Mouse (Mus musculus): ENCODE results near the gene Adssl1. TPM values are rescaled to one million over a fixed set of nuclear protein-coding genes. Genes with fewer than 3 reads are reported as not detected.

The Adssl1 gene
- polyA plus RNA-seq, 1 experiment = 202 TPM

GRCm38 (mm10) chr12:112659109-112659508 is 39.3 kb downstream of the Adssl1 start:
- H3K4me3 ChIP-seq = no peak overlapping the region
- H3K27me3 ChIP-seq (ENCODE audit: control insufficient read depth, insufficient read depth, insufficient read length) = no peaks in the 10 kb centered on the region
- TF ChIP-seq MYOD1 (IDR thresholded peaks at IDR 0.05; ENCODE audit: control insufficient read depth in 1 of 3, insufficient read length in 2 of 3, low read depth in 2 of 3) = no peak
- no peak for TF ChIP-seq TCF3 (IDR thresholded peaks at IDR 0.05; ENCODE audit: insufficient read length, low read depth)
- no peak for TF ChIP-seq USF1 (IDR thresholded peaks at IDR 0.05; ENCODE audit: low read depth)
- no peak for TF ChIP-seq SRF (IDR thresholded peaks at IDR 0.05; ENCODE audit: control insufficient read depth, insufficient read length, low read depth)
- H3K79me2 ChIP-seq (ENCODE audit: control insufficient read depth, insufficient read depth) = peaks cover 2% of the 10 kb centered on the region
- no peak overlapping the region for H3ac ChIP-seq (ENCODE audit: control insufficient read depth, insufficient read length)
- H3K4me2 ChIP-seq (ENCODE audit: low read depth) = no peak overlapping the region
- H3K36me3 ChIP-seq (ENCODE audit: control insufficient read depth, insufficient read depth) = peaks cover 29% of the 10 kb centered on the region

- Histone ChIP-seq H3K79me2 (ENCODE audit: control insufficient read depth, insufficient read depth) (peaks cover 14% of the 10 kb centered on the region), H3K4me2 (ENCODE audit: low read depth) (no peak overlapping the region), H3ac (ENCODE audit: control insufficient read depth, insufficient read length) (no peak overlapping the region), H3K36me3 (ENCODE audit: control insufficient read depth, insufficient read depth) (peaks cover 32% of the 10 kb centered on the region), H3K27me3 (ENCODE audit: control insufficient read depth, insufficient read depth, insufficient read length) (no peaks in the 10 kb centered on the region), H3K4me3 (no peak overlapping the region)
- TF ChIP-seq MYOD1 (IDR thresholded peaks at IDR 0.05; ENCODE audit: control insufficient read depth in 1 of 3, insufficient read length in 2 of 3, low read depth in 2 of 3) (no peak), MAX (IDR thresholded peaks at IDR 0.05; ENCODE audit: low read depth) (no peak), SRF (IDR thresholded peaks at IDR 0.05; ENCODE audit: control insufficient read depth, insufficient read length, low read depth) (no peak), TCF3 (IDR thresholded peaks at IDR 0.05; ENCODE audit: insufficient read length, low read depth) (no peak), MYOG (IDR thresholded peaks at IDR 0.05; ENCODE audit: control insufficient read depth in 1 of 3, insufficient read depth in 1 of 3, insufficient read length in 2 of 3, low read depth in 2 of 3) (no peak), REST (IDR thresholded peaks at IDR 0.05; ENCODE audit: insufficient read depth, insufficient read length) (no peak), POLR2AphosphoS2 (IDR thresholded peaks at IDR 0.05; ENCODE audit: insufficient read length, low read depth) (no peak), CEBPB (IDR thresholded peaks at IDR 0.05; ENCODE audit: insufficient read depth, poor library complexity, severe bottlenecking) (no peak)
Measured at GRCm38 (mm10) chr12:112660576-112661326, 40.9 kb downstream of the Adssl1 start.

- Histone ChIP-seq H3ac (ENCODE audit: control insufficient read depth, insufficient read length) (no peak overlapping the region), H3K79me2 (ENCODE audit: control insufficient read depth, insufficient read depth) (peaks cover 14% of the 10 kb centered on the region), H3K4me3 (no peak overlapping the region), H3K4me2 (ENCODE audit: low read depth) (no peak overlapping the region), H3K36me3 (ENCODE audit: control insufficient read depth, insufficient read depth) (peaks cover 27% of the 10 kb centered on the region), H3K27me3 (ENCODE audit: control insufficient read depth, insufficient read depth, insufficient read length) (no peaks in the 10 kb centered on the region)
- TF ChIP-seq REST (IDR thresholded peaks at IDR 0.05; ENCODE audit: insufficient read depth, insufficient read length) (no peak), POLR2A (IDR thresholded peaks at IDR 0.05; ENCODE audit: insufficient read length, low read depth) (no peak), USF1 (IDR thresholded peaks at IDR 0.05; ENCODE audit: low read depth) (no peak), MYOD1 (IDR thresholded peaks at IDR 0.05; ENCODE audit: control insufficient read depth in 1 of 3, insufficient read length in 2 of 3, low read depth in 2 of 3) (no peak), POLR2AphosphoS2 (IDR thresholded peaks at IDR 0.05; ENCODE audit: insufficient read length, low read depth) (no peak), MAX (IDR thresholded peaks at IDR 0.05; ENCODE audit: low read depth) (no peak), TCF12 (IDR thresholded peaks at IDR 0.05; ENCODE audit: insufficient read depth, poor library complexity, severe bottlenecking) (no peak), TCF3 (IDR thresholded peaks at IDR 0.05; ENCODE audit: insufficient read length, low read depth) (no peak), E2F4 (IDR thresholded peaks at IDR 0.05; ENCODE audit: insufficient read depth) (no peak), MYOG (IDR thresholded peaks at IDR 0.05; ENCODE audit: control insufficient read depth in 1 of 3, insufficient read depth in 1 of 3, insufficient read length in 2 of 3, low read depth in 2 of 3) (no peak), SRF (IDR thresholded peaks at IDR 0.05; ENCODE audit: control insufficient read depth, insufficient read length, low read depth) (no peak), CEBPB (IDR thresholded peaks at IDR 0.05; ENCODE audit: insufficient read depth, poor library complexity, severe bottlenecking) (no peak)
Measured at GRCm38 (mm10) chr12:112661327-112661605, 41.4 kb downstream of the Adssl1 start.

GRCm38 (mm10) chr12:112661851-112662250 is 42.0 kb downstream of the Adssl1 start:
- H3K79me2 ChIP-seq (ENCODE audit: control insufficient read depth, insufficient read depth) = peaks cover 15% of the 10 kb centered on the region
- no peak overlapping the region for H3K4me3 ChIP-seq
- TF ChIP-seq MAX (IDR thresholded peaks at IDR 0.05; ENCODE audit: low read depth) (no peak), REST (IDR thresholded peaks at IDR 0.05; ENCODE audit: insufficient read depth, insufficient read length) (no peak), E2F4 (IDR thresholded peaks at IDR 0.05; ENCODE audit: insufficient read depth) (no peak), POLR2AphosphoS2 (IDR thresholded peaks at IDR 0.05; ENCODE audit: insufficient read length, low read depth) (no peak), MYOD1 (IDR thresholded peaks at IDR 0.05; ENCODE audit: control insufficient read depth in 1 of 3, insufficient read length in 2 of 3, low read depth in 2 of 3) (no peak), MYOG (IDR thresholded peaks at IDR 0.05; ENCODE audit: control insufficient read depth in 1 of 3, insufficient read depth in 1 of 3, insufficient read length in 2 of 3, low read depth in 2 of 3) (no peak), SRF (IDR thresholded peaks at IDR 0.05; ENCODE audit: control insufficient read depth, insufficient read length, low read depth) (no peak), TCF3 (IDR thresholded peaks at IDR 0.05; ENCODE audit: insufficient read length, low read depth) (no peak), USF1 (IDR thresholded peaks at IDR 0.05; ENCODE audit: low read depth) (no peak), POLR2A (IDR thresholded peaks at IDR 0.05; ENCODE audit: insufficient read length, low read depth) (no peak), CEBPB (IDR thresholded peaks at IDR 0.05; ENCODE audit: insufficient read depth, poor library complexity, severe bottlenecking) (no peak), TCF12 (IDR thresholded peaks at IDR 0.05; ENCODE audit: insufficient read depth, poor library complexity, severe bottlenecking) (no peak)
- no peak overlapping the region for H3ac ChIP-seq (ENCODE audit: control insufficient read depth, insufficient read length)
- H3K4me2 ChIP-seq (ENCODE audit: low read depth) = no peak overlapping the region
- H3K36me3 ChIP-seq (ENCODE audit: control insufficient read depth, insufficient read depth) = peaks cover 27% of the 10 kb centered on the region
- H3K27me3 ChIP-seq (ENCODE audit: control insufficient read depth, insufficient read depth, insufficient read length) = no peaks in the 10 kb centered on the region

GRCm38 (mm10) chr12:112663303-112663702 is 43.5 kb downstream of the Adssl1 start:
- TF ChIP-seq POLR2A (IDR thresholded peaks at IDR 0.05; ENCODE audit: insufficient read length, low read depth) (no peak), MAX (IDR thresholded peaks at IDR 0.05; ENCODE audit: low read depth) (no peak), CEBPB (IDR thresholded peaks at IDR 0.05; ENCODE audit: insufficient read depth, poor library complexity, severe bottlenecking) (no peak), SRF (IDR thresholded peaks at IDR 0.05; ENCODE audit: control insufficient read depth, insufficient read length, low read depth) (no peak), POLR2AphosphoS2 (IDR thresholded peaks at IDR 0.05; ENCODE audit: insufficient read length, low read depth) (no peak), MYOD1 (IDR thresholded peaks at IDR 0.05; ENCODE audit: control insufficient read depth in 1 of 3, insufficient read length in 2 of 3, low read depth in 2 of 3) (no peak), USF1 (IDR thresholded peaks at IDR 0.05; ENCODE audit: low read depth) (no peak), TCF3 (IDR thresholded peaks at IDR 0.05; ENCODE audit: insufficient read length, low read depth) (no peak)
- no peak overlapping the region for H3K4me3 ChIP-seq
- H3K36me3 ChIP-seq (ENCODE audit: control insufficient read depth, insufficient read depth) = peaks cover 27% of the 10 kb centered on the region
- no peak overlapping the region for H3ac ChIP-seq (ENCODE audit: control insufficient read depth, insufficient read length)
- peaks cover 27% of the 10 kb centered on the region for H3K79me2 ChIP-seq (ENCODE audit: control insufficient read depth, insufficient read depth)
- H3K4me2 ChIP-seq (ENCODE audit: low read depth) = no peak overlapping the region
- H3K27me3 ChIP-seq (ENCODE audit: control insufficient read depth, insufficient read depth, insufficient read length) = no peaks in the 10 kb centered on the region

Measured in myocyte (in vitro differentiated cells).